Mouse (Mus musculus) right cerebral cortex, postnatal 4 days (tissue): ENCODE measurements around the gene Dgkg.

Experiments used
- DNase-seq: peaks from one replicate; pipeline ENCODE4 v3.0.0-alpha.2; 2022

The Dgkg gene

GRCm38 (mm10) chr16:22656533-22657444 lies at the start of gene Dgkg:
Gene Dgkg, minus strand, starts transcription at chr16:22657221.
- peak; percentile 47 for DNase-seq

DNA sequence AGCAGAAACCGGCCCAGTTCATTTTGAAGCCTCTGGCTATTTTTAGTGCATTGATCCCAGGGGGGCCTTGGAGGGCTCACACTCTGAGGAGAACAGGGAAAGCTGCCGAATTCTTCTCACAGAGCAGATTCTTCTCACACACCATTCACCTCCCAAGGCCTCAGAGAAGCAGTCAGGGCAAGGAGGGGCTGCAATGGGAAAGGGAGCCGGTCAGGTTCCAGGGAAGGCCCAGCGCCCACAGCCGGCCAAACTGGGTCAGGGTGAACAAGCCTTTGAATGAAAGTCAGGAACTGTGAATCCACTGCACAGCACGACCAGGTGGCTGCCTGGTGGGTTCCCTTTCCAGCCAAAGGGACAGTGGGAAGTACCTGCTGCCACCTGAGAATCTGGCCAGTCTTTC lies 47.9 kb upstream of the Dgkg start:
- no peak for DNase-seq

GRCm38 (mm10) chr16:22704136-22704535 lies 47.1 kb upstream of the Dgkg start:
- DNase-seq: no peak

- DNase-seq: no peak
Measured at GRCm38 (mm10) chr16:22698846-22699760, 42.1 kb upstream of the Dgkg start.

DNA sequence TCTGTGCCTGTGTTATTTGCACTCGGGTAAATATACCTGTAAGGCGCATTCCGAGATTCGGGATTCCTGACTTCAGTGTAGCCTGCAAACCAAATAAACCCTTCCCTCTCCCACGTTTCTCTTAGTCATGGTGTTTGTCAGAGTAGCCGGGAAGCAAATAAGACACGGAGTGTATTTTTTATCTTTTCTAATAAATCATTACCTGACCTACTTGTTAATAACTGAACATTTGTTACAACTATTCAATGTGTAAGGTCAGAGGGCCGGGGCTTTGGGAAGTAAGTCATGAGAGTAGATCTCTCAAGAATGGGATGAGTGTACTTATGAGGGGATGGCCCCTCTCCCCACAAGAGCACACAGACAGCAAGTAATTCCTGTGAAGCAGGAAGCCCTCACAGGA lies 41.1 kb upstream of the Dgkg start:
- no peak for DNase-seq

- DNase-seq: no peak
Measured at GRCm38 (mm10) chr16:22689622-22690021, 32.6 kb upstream of the Dgkg start.

DNA sequence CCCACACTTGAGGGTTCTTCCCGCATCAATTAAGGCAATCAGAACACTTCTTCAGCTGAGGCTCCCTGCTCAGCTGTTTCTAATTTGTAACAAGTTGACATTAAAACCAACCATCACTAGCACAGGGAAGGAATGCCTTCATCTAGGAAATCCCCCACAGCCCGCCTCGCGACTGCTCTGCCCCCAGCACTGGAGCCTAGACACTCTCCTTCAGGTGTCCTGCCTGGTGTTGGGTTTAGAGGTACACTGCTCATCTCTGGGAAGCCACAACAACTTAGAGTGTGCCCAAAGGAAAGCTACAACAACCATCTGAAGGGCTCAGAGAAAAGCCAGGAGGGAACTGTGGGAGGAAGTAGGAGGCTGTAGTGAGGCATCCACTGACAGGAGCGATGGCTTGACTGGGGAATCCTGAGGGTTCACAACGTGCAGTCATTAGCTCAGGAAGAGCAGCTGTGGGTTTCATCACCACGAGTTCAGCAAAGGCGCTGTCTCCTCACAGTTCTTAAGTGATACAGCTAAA lies 30.8 kb upstream of the Dgkg start:
- no peak for DNase-seq

DNA sequence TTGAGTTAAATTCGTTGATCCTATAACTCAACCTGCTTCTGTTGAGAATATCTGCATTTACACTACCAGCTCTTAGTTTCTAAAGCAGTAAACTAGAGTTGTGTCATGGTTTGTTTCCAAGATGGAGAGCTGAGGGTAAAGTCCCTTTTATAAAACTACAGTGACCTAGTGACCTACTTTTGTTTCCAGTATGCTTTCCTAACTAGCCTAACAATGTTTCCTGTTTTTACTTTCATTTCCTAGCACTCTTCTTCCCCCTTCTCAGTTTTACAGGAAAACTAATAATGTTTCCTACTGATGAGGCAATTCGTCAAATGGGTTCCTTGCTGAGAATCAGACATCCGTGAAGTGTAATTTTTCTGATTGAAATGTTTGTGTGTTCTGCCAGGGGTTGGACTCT lies 26.6 kb upstream of the Dgkg start:
- DNase-seq: no peak

GRCm38 (mm10) chr16:22682727-22683126 lies 25.7 kb upstream of the Dgkg start:
- no peak for DNase-seq

GRCm38 (mm10) chr16:22679641-22680040 lies 22.6 kb upstream of the Dgkg start:
- no peak for DNase-seq

DNA sequence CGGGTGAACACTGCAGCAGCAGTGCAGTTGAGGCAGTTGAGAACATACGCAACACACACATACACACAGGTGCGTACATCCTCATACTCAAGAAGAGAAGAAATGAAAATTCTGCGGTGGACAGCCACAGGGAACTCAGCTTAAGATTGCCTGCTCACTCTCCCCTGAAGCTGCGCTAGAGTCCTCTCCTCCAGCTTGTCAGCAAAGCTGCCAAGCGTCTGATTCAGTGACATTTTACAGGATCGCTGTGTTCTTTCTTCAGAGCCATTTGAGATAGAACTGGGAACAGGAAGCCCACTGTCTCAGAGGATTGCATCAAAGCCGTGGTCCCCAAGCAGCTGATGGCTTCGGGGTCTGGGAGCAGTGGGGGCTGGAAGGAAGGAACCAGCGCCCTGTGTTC lies 17.6 kb upstream of the Dgkg start:
- no peak for DNase-seq

- DNase-seq: no peak
Measured at GRCm38 (mm10) chr16:22674164-22674563, 17.1 kb upstream of the Dgkg start.

DNA sequence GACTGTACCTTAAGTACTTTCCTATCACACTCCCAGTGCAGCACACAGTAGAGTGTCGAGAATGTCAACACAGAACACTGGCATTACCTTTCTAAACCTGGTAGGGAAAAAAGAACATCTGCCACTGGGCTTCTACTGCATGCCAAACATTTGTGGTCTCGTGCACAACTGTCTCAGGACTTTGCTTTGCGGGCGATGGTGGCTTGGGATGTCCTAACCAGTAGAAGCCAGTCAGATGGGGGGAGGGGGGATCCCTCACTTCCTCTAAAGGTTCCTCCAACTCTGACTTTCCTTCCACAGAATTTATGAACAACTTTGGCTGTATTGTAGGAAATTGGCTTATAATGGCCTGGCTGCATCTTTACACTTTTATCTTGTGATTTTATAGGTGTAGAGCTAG lies 7.0 kb upstream of the Dgkg start:
- no peak for DNase-seq

- no peak for DNase-seq
Measured at GRCm38 (mm10) chr16:22663136-22663535, 6.1 kb upstream of the Dgkg start.

DNA sequence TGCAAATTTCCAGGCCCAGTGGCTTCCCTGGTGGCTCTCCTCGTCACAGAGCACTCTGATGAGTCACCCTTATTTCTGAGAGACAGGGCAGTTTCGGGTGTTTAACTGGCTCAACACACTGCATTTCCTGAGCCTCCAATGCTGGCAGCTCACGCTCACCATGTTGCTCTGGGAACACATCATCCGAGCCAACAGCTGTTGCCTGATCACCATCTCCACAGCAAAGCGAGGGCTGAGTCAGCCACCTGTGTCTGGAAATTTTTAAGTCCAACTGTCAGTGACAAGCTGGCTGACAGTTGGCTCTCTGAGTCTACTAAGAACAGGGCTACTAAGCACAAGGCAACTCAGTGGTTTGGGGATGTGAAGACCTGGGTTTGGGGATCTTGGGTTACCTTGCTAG lies 4.1 kb upstream of the Dgkg start:
- DNase-seq: no peak

GRCm38 (mm10) chr16:22657874-22658789 lies 1.1 kb upstream of the Dgkg start:
- DNase-seq: no peak

GRCm38 (mm10) chr16:22655812-22656211 lies 1.2 kb downstream of the Dgkg start:
- DNase-seq: no peak

GRCm38 (mm10) chr16:22655223-22655622 lies 1.8 kb downstream of the Dgkg start:
- DNase-seq: no peak

DNA sequence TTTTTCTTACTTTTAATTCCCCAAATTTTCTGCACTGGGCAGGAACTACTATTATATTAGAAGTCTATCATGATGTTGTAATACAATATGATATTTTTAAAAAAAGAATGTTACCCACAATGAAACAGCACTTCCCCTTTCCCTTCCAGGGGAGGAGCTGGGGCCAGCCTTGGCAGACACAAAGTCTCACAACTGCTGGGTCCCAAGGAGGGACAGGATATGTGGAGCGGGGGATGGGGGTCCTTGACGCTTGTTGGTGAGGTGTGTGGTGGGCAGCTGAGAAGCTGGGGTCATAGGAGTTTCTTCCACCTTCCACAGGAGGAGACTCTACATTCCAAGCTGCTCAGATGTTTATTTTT lies 2.6 kb downstream of the Dgkg start:
- DNase-seq: no peak

GRCm38 (mm10) chr16:22653817-22654476 lies 3.1 kb downstream of the Dgkg start:
- DNase-seq: no peak

DNA sequence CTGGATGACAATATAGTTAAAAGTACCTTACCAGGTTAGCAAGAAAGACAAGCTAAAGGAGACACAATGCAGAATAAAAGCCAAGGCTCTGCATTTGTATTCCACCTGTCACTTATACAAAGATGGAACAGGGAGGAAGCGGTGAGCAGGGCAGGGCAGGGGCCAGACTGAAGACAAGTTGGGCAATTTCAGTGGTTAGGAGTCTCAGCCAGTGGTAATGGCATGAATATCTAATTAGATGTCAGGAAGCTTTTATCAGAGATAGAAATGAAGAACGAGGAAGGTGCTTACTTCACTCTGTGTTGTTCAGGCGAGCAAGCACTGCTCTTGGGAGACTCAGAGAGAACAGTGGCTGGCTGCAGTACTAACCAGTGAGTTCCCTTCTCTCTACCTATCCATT lies 5.8 kb downstream of the Dgkg start:
- no peak for DNase-seq

- DNase-seq: no peak
Measured at GRCm38 (mm10) chr16:22645256-22645655, 11.8 kb downstream of the Dgkg start.
